Mouse (Mus musculus) olfactory bulb, adult 2 months (tissue): ENCODE data around the gene Tmem40.

ENCODE experiments used
- CTCF ChIP-seq: fragments of 200-500 bp; IDR thresholded peaks from 2 replicates; pipeline ENCODE4 v1.5.1; 2012; ENCODE audit warnings: low read depth, mild to moderate bottlenecking, low read length, moderate library complexity; ENCODE audit not compliant: insufficient read depth
- POLR2A ChIP-seq: fragments of 200-500 bp; IDR thresholded peaks from 2 replicates; pipeline ENCODE4 v1.6.1; 2012; ENCODE audit warnings: mild to moderate bottlenecking, low read depth, low read length, moderate library complexity; ENCODE audit not compliant: insufficient read depth

- no peak for TF ChIP-seq CTCF
- no peak for TF ChIP-seq POLR2A
These were observed 29.9 kb upstream of the Tmem40 start for GRCm38 (mm10) chr6:115791842-115792686.
